Mouse (Mus musculus) kidney, embryonic 15.5 days (tissue): ENCODE data around the gene Pmepa1. TPM values are rescaled to one million over a fixed set of nuclear protein-coding genes. Genes with fewer than 3 reads are reported as not detected.

Experiments used
- ATAC-seq: fragments of 200-750 bp; cut with Nextera tagmentation; replicated peaks from 2 replicates; pipeline ENCODE4 v1.8.0; 2017; ENCODE audit warnings: moderate TSS enrichment; ENCODE audit not compliant: low FRiP score
- H3K27ac ChIP-seq: fragments of 300-500 bp; sonication (generic); 2 replicates; pipeline ENCODE4 v1.5.1; 2015; ENCODE audit warnings: mild to moderate bottlenecking, inconsistent platforms
- H3K27me3 ChIP-seq: fragments of 300-500 bp; sonication (generic); 2 replicates; pipeline ENCODE4 v1.6.1; 2015; ENCODE audit warnings: inconsistent platforms
- H3K36me3 ChIP-seq: fragments of 300-500 bp; sonication (generic); 2 replicates; pipeline ENCODE4 v1.6.1; 2015; ENCODE audit warnings: inconsistent platforms
- H3K4me1 ChIP-seq: fragments of 300-500 bp; sonication (generic); 2 replicates; pipeline ENCODE4 v1.6.1; 2015; ENCODE audit warnings: inconsistent platforms
- H3K4me2 ChIP-seq: fragments of 300-500 bp; sonication (generic); 2 replicates; pipeline ENCODE4 v1.6.1; 2015; ENCODE audit warnings: moderate library complexity, mild to moderate bottlenecking, inconsistent platforms
- H3K4me3 ChIP-seq: fragments of 300-500 bp; sonication (generic); replicated peaks from 2 replicates; pipeline ENCODE4 v1.5.1; 2015; ENCODE audit warnings: mild to moderate bottlenecking, inconsistent platforms
- H3K9ac ChIP-seq: fragments of 300-500 bp; sonication (generic); 2 replicates; pipeline ENCODE4 v1.6.1; 2015; ENCODE audit warnings: mild to moderate bottlenecking, inconsistent platforms
- H3K9me3 ChIP-seq: fragments of 300-500 bp; sonication (generic); replicated peaks from 2 replicates; pipeline ENCODE4 v1.6.1; 2016; ENCODE audit warnings: inconsistent platforms
- WGBS: fragments of 180-500 bp; shearing (Covaris S2); methylation state at CpG from one replicate; pipeline ENCODE4 v1.1.7; 2015; ENCODE audit warnings: mixed read lengths; 5-methylcytosine and 5-hydroxymethylcytosine counted together
- polyA plus RNA-seq: library from polyadenylated mRNA; unstranded; fragments of >200 nt; fragmentation: Nextera tagmentation; extraction: Ambion mirVana; gene quantifications from 2 replicates; pipeline ENCODE4 v1.2.1, GENCODE M21; 2015

Gene Pmepa1
- polyA plus RNA-seq, 1 experiment from 2014 or later = 4.5 TPM

DNA sequence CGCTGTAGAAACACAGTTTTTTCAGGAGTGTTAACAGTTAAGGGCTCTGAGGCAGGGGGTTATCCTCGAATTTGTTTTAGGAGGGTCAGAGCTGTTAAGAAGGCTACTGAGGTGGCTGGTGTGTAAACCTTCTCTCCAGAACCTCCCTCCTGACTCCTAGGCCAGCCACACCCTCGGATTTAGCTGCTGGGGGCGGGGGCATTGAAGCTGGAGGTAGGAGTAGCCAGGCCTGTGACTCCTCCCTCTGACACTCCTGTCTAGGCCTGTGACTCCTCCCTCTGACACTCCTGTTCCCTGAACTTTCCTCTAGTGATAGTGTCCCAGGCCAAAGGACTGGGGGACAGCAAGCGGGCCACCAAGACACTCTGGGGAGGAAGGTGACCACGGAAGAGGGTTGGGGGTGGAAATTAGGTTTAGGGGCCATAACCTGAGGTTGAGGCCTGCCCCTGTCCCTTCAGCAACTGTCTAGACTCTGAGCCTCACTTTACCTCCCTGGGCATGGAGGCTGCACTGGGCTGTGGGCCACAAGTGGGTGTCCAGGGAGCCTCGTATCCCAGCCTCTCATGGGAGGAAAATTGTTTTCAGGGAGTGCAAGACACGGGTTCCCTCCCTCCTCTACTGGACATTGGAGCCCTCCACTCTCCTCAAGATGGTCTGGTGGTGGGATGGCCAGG is 89.0 kb downstream of the Pmepa1 start:
- no peak overlapping the region for H3K9ac ChIP-seq
- no peak; the same call in 1 of the 2 replicates for ATAC-seq
- H3K4me1 ChIP-seq = peaks cover 13% of the 10 kb centered on the region; the same call in 1 of the 2 replicates
- H3K27ac ChIP-seq = no peak overlapping the region
- 40% methylated on average over 8 of the region's 8 CpGs for WGBS
- H3K36me3 ChIP-seq = no peaks in the 10 kb centered on the region
- no peak overlapping the region for H3K4me2 ChIP-seq
- H3K9me3 ChIP-seq = no peaks in the 10 kb centered on the region
- no peak overlapping the region for H3K4me3 ChIP-seq
- H3K27me3 ChIP-seq = peaks cover 36% of the 10 kb centered on the region

- H3K27me3 ChIP-seq = peaks cover 46% of the 10 kb centered on the region
- H3K36me3 ChIP-seq = no peaks in the 10 kb centered on the region
- H3K9ac ChIP-seq = no peak overlapping the region
- ATAC-seq = peak; percentile 27; the same call in 1 of the 2 replicates
- 30% methylated on average over 26 of the region's 26 CpGs for whole genome bisulfite sequencing
- peaks cover 22% of the 10 kb centered on the region; the same call in 1 of the 2 replicates for H3K4me1 ChIP-seq
- H3K4me2 ChIP-seq = no peak overlapping the region
- H3K9me3 ChIP-seq = no peaks in the 10 kb centered on the region
- H3K4me3 ChIP-seq = no peak overlapping the region
- no peak overlapping the region for H3K27ac ChIP-seq
Observed at GRCm38 (mm10) chr2:173186047-173186943, 90.0 kb downstream of the Pmepa1 start.

- Histone ChIP-seq H3K9ac (no peak overlapping the region), H3K9me3 (no peaks in the 10 kb centered on the region), H3K36me3 (no peaks in the 10 kb centered on the region), H3K27me3 (peaks cover 51% of the 10 kb centered on the region), H3K27ac (no peak overlapping the region), H3K4me2 (no peak overlapping the region), H3K4me3 (no peak overlapping the region), H3K4me1 (peaks cover 26% of the 10 kb centered on the region)
- WGBS = 70% methylated on average over 6 of the region's 6 CpGs
- ATAC-seq = no peak
Observed at GRCm38 (mm10) chr2:173185282-173185681, 91.1 kb downstream of the Pmepa1 start.

DNA sequence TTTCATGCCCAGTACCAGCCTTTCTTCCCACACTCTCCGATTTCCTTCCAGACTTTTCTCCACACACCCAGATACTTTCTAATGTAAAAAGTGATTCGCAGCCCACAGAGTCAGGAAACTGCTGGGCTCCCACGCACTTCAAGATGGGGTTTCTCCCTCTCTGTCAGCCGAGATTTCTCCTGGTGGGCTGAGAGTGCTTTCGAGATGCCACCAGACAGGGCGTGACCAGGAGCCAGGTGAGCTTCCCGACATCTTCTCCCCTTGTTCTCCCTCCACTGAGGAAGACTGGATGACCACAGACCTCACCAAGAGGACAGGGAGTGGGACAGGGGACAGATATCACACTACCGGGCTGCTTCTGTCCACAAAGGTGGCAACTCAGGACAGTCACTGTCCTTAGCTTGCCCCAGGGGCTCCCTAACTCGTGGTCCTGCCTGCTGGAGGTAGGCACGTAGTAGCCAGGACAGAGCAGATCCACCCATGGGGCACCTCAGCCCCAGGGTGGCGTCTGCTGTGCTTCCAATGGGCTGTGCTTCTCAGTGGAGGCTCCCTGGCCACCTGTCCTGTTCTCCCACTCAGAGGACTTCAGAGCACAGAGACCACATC is 91.8 kb downstream of the Pmepa1 start:
- Histone ChIP-seq H3K4me3 (no peak overlapping the region), H3K4me1 (peaks cover 26% of the 10 kb centered on the region), H3K36me3 (no peaks in the 10 kb centered on the region), H3K9me3 (no peaks in the 10 kb centered on the region), H3K27ac (no peak overlapping the region), H3K9ac (no peak overlapping the region), H3K27me3 (peaks cover 58% of the 10 kb centered on the region), H3K4me2 (no peak overlapping the region)
- no peak for ATAC-seq
- 65% methylated on average over 11 of the region's 11 CpGs for WGBS

DNA sequence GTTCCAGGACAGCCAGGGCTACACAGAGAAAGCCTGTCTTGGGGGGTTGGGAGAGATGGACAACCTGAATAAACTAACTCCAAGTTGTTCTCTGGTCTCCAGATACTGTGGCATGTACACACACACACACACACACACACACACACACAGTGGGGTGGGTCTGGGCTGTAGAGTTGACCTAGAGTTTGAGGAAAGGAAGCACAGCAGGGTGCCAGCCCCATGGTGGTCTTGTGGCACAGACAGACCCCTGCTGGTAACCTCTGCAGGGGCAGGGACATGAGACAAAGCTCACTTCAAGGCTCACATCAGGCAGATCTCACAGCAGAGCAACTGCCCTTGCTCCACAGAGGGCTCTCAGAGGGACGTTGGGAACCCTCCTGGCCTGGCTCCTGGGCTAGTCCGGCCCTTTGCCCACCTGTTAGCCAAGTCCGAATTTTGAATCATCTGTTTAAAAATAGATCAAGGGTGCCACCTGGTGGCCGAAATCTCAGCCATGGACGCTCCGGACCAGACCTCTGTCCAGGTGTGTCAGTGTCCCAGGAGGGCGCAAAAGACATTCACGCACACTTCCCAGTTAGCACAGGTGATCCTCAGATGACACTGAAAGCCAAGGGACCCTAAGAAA is 92.4 kb downstream of the Pmepa1 start:
- no peaks in the 10 kb centered on the region for H3K9me3 ChIP-seq
- 8% methylated on average over 8 of the region's 8 CpGs for WGBS
- ATAC-seq = no peak
- no peak overlapping the region for H3K4me3 ChIP-seq
- no peak overlapping the region for H3K4me2 ChIP-seq
- peaks cover 26% of the 10 kb centered on the region for H3K4me1 ChIP-seq
- H3K27me3 ChIP-seq = peaks cover 65% of the 10 kb centered on the region
- no peak overlapping the region for H3K27ac ChIP-seq
- H3K36me3 ChIP-seq = no peaks in the 10 kb centered on the region
- no peak overlapping the region for H3K9ac ChIP-seq

DNA sequence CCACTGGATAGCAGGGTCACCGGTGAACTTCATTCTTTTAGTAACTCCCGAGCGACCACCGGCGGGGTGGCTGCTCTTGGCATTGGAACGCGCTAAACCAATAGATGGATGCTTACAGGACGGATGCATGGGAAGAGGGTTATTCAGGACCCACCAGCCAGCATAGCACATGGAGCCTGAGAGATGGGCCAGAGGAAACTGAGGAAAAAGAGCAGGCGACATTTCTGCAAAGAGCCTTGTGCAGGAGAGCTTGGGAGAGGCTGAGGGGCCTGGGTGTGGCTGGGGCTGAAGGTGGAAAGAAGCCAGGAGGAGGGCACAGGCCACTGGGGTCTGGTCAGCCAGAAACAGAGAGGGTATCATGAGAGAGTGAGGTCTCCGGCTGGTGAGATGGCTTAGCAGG is 93.0 kb downstream of the Pmepa1 start:
- ATAC-seq = no peak
- Histone ChIP-seq H3K36me3 (no peaks in the 10 kb centered on the region), H3K9ac (no peak overlapping the region), H3K4me3 (no peak overlapping the region), H3K9me3 (no peaks in the 10 kb centered on the region), H3K4me2 (no peak overlapping the region), H3K4me1 (peaks cover 28% of the 10 kb centered on the region), H3K27ac (no peak overlapping the region), H3K27me3 (peaks cover 68% of the 10 kb centered on the region)
- WGBS = 93% methylated on average over 10 of the region's 10 CpGs

GRCm38 (mm10) chr2:173182796-173183195 is 93.5 kb downstream of the Pmepa1 start:
- no peak overlapping the region for H3K4me3 ChIP-seq
- no peak overlapping the region for H3K27ac ChIP-seq
- peaks cover 33% of the 10 kb centered on the region for H3K4me1 ChIP-seq
- no peaks in the 10 kb centered on the region for H3K9me3 ChIP-seq
- WGBS = 83% methylated on average over 7 of the region's 7 CpGs
- H3K36me3 ChIP-seq = no peaks in the 10 kb centered on the region
- no peak overlapping the region for H3K4me2 ChIP-seq
- peaks cover 74% of the 10 kb centered on the region for H3K27me3 ChIP-seq
- H3K9ac ChIP-seq = no peak overlapping the region
- no peak for ATAC-seq

GRCm38 (mm10) chr2:173181901-173182300 is 94.4 kb downstream of the Pmepa1 start:
- Histone ChIP-seq H3K27me3 (peaks cover 82% of the 10 kb centered on the region), H3K4me3 (no peak overlapping the region), H3K4me2 (no peak overlapping the region), H3K9ac (no peak overlapping the region), H3K36me3 (no peaks in the 10 kb centered on the region), H3K4me1 (peaks cover 25% of the 10 kb centered on the region), H3K27ac (no peak overlapping the region), H3K9me3 (no peaks in the 10 kb centered on the region)
- 88% methylated on average over 7 of the region's 7 CpGs for WGBS
- ATAC-seq = no peak

DNA sequence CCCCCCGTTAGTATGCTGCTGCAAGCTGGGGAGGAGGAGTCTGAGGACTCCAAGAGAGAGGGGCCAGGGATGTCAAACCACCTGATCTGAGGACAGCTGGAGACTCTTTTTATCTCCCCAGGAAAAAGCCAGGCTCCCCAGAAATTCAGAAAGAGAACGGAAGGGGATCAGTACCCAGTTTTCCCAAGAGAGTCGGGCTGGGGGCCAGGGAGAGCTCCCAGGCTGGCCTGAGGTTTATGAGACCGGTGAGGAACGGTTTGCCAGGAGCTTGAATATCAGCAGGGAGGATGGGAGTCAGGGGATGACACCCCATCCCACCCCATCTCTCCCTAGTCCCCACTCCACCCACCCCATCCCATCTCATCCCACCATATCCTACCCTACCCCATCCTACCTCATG is 94.8 kb downstream of the Pmepa1 start:
- no peak overlapping the region for H3K4me3 ChIP-seq
- WGBS = 65% methylated on average over 4 of the region's 5 CpGs
- H3K4me1 ChIP-seq = peaks cover 22% of the 10 kb centered on the region

GRCm38 (mm10) chr2:173180721-173181388 is 95.5 kb downstream of the Pmepa1 start:
- 0 out of 2 replicates have a peak, but pooled peaks have one; percentile 23 for ATAC-seq
- no peak overlapping the region for H3K27ac ChIP-seq
- no peaks in the 10 kb centered on the region for H3K9me3 ChIP-seq
- peaks cover 21% of the 10 kb centered on the region for H3K4me1 ChIP-seq
- WGBS = 67% methylated on average over 11 of the region's 11 CpGs
- no peak overlapping the region for H3K9ac ChIP-seq
- no peaks in the 10 kb centered on the region for H3K36me3 ChIP-seq
- no peak overlapping the region for H3K4me2 ChIP-seq
- no peak overlapping the region for H3K4me3 ChIP-seq
- H3K27me3 ChIP-seq = peaks cover 86% of the 10 kb centered on the region

More for the DNA sequence above, 94.8 kb downstream of the Pmepa1 start:
- no peak overlapping the region for H3K27ac ChIP-seq
- no peak overlapping the region for H3K4me2 ChIP-seq
- no peak for ATAC-seq
- no peaks in the 10 kb centered on the region for H3K36me3 ChIP-seq
- peaks cover 87% of the 10 kb centered on the region for H3K27me3 ChIP-seq
- H3K9me3 ChIP-seq = no peaks in the 10 kb centered on the region
- no peak overlapping the region for H3K9ac ChIP-seq

DNA sequence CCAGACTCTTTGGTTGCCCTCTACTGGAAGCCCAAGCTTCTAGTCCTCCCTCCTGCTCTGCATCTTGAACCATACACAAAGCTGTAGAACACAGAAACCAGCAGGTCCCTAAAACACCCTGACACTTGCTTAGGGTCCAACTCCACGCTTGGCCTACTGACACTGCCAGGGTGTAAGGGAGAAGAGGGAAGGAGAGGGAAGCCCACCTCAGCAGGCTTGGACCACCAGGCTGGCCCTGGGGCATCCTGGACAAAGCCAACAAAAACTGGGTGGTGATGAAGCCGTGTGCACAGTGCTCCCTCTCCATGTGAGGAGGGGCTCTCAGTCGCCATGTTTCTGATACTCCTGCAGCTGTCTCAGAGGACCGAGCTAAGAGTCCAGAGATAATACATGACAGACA is 96.3 kb downstream of the Pmepa1 start:
- no peak for ATAC-seq
- Histone ChIP-seq H3K27ac (no peak overlapping the region), H3K4me1 (peaks cover 21% of the 10 kb centered on the region), H3K27me3 (peaks cover 84% of the 10 kb centered on the region), H3K9ac (no peak overlapping the region), H3K4me3 (no peak overlapping the region), H3K36me3 (no peaks in the 10 kb centered on the region), H3K9me3 (no peaks in the 10 kb centered on the region; the same call in 1 of the 2 replicates), H3K4me2 (no peak overlapping the region)
- 76% methylated on average over 4 of the region's 4 CpGs for WGBS
